Mouse (Mus musculus) CD4-positive helper T cell, adult 2 months (primary cell): ENCODE measurements around the gene Nck2.
A peak's percentile ranks its signal among the peaks of the same experiment; 100 is the strongest.

Experiments used
- DNase-seq: peaks from one replicate; pipeline ENCODE4 v3.0.0-alpha.2; 2012; ENCODE audit warnings: low read depth, missing footprints, low spot score

Nck2 gene

GRCm38 (mm10) chr1:43468978-43469377 is 24.6 kb downstream of the Nck2 start:
- peak; percentile 38 for DNase-seq

DNA sequence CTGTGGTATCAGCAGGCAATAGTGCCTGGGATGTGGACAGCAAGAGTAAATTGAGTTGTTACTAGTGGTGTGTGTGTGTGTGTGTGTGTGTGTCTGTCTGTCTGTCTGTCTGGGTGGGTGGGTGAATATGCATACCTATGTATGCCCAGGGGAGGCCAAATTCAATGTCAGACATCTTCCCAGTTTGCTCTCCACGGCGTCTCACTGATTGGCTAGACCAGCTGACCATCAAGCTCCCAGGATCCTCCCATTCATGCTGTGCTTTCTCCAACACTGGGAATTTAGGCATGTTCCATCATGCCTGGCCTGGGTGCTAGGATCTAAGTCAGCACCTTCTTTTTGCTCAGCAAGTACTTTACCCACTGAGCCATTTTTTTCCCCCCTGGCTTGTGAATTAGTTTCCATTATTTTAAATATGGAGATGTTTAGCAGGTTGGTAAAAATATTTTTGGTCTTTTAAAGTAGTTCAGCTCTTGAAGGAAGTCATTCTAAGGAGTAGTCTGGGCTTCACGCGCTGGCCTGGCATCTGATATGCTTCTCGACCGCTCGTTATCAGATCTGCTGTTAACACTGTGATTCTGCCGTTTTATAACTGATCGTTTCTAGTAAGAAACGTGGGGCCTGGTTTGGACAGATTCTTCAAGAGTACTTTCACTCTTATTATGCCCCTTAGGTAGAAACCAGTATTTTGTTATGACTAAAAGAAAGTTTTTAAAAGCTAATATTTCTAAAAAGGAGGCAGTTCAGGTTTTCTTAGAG is 26.2 kb downstream of the Nck2 start:
- DNase-seq = no peak

DNA sequence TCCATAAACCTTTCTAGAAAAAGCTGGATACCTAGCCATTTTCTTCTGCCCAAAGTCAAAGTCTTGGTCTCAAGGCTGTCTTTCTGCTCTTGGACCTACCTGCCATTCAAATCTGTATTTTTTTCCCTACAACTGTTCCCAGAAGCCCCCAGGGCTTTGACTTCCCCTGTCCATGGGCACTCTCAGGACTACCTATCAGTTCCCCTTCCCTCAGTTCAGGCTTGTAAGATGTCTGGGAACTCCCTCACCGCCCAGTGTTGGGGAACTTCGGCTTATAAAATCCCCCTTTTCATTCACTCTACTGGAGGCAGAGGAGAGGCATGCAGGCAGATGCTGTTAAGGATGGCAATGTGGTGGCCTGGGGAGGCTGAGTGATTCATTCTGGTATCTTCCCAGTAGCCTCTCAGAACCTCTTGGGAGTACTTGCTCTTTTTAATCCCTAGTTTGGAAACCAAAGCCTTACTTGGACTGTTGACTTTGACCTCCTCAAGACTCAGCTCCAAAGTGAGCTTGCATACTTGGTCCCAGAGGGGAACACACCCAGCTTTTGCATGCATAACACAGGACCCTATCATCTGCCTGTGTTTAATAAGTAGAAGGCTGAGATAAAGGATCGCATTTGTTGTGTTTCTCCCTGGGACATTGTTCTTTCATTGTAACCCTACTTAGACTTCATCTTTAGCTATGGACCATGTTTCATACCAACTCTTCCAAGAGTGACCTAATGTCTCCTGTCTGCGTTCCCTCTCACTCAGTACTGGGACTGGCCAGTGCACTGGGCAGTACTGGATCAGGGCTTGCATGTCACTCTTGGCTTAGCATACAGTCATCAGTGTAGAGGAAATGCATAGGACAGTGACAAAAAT is 27.0 kb downstream of the Nck2 start:
- DNase-seq = no peak

DNA sequence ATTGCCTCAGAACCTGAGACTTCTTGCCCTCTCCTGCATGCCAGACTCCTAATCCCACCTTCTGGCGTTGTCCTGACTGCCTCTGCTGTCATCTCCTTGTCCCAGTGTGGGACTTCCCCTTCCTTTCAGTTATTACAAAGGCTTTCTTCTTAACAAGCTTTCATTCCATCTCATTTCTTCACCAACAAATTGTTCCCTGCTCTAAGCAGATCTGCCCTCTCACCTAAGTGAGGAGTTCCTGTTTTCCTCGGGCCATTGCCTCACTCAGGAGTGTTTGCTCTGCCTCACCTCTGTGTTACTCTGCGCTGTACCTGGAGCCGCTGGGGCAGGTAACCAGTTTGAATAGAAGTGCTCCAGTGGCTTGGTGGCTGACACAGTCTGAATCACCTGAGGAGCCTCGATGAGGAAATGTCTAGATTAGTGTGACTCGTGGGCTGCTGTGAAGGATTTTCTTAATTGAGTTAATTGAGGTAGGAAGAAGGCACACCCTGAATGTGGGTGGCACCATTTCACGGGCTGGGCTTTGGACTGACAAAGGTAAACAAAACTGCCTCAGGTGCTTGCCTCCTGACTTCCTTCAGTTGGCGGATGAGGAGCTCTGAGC is 27.8 kb downstream of the Nck2 start:
- DNase-seq = no peak

DNA sequence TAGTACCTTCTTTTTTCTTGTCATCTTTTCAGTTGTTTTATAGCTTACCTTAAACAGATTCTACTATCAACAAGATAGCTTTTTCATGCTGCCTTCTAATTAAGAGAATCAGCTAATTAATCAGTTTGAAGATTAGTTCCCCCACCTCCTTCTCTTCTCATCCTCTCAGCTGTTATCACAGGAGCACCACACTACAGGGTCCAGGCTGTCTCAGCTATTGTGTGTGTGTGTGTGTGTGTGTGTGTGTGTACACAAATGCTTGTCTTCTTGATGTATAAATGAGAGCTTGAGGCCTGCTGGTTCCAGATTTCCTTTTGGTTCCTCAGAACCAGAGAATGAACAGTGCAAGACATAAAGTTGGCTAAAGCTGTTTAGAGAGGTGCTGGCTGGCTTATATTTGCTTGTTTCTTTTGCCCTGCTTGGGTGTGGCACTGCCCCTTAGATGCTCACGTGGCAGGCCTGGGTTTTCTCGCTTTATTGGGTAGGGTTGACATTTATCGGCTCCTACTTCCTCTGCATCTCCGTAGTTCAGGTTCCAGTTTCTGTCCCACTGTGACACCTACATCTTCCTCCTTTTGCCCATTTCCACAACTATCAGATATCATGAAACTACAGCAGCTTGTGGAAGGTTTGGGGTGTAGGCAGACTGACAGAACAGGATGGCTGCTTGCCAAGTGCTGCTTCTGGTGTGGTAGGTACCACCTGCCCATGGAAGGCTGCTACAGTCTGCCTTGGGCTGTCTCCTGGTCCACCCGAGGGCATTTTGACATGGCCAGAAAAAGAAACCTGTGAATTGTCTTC is 29.6 kb downstream of the Nck2 start:
- peak; percentile 47 for DNase-seq

GRCm38 (mm10) chr1:43474535-43475409 is 30.4 kb downstream of the Nck2 start:
- peak; percentile 48 for DNase-seq

- peak; percentile 53 for DNase-seq
Observed at GRCm38 (mm10) chr1:43477954-43478353, 33.6 kb downstream of the Nck2 start.

- DNase-seq = no peak
Observed at GRCm38 (mm10) chr1:43485204-43485603, 40.8 kb downstream of the Nck2 start.

- DNase-seq = no peak
Observed at GRCm38 (mm10) chr1:43486500-43486899, 42.1 kb downstream of the Nck2 start.

DNA sequence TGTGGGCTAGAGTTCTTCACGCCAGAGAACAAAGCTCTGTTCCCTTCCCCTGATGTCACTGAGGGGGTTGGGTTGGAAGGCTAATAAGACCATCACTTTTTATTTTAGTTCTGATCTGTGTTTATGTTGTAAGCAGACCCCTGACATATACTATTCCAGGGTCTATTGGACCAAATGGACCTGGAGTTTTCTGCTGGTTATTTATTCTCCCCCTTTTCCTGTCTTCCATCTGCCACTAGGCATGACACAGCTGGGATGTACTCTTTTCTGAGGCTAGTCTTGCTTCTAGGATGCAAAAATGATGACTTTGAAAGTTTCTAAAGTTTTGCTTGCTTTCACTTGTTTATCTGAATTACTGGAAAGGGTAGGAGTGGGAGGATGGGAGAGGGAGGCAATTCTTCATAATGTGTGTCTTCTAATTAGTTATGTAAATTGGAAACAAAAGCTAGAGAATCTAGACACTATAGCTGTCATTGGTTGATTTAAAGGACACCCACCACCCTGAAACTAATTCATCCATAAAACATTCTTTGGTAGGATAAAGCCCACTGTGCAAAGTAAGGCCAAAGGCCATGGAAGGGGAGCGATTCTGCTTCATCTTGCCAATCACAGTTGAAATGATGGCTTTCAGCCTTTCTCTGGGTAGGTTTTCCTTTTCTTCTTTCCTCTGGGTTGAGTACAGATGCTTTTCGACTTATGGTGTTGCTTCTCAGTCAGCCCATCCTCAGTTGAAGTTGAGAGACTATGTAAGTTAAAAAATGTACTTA is 42.8 kb downstream of the Nck2 start:
- no peak for DNase-seq

- no peak for DNase-seq
Observed at GRCm38 (mm10) chr1:43489311-43489710, 44.9 kb downstream of the Nck2 start.

DNA sequence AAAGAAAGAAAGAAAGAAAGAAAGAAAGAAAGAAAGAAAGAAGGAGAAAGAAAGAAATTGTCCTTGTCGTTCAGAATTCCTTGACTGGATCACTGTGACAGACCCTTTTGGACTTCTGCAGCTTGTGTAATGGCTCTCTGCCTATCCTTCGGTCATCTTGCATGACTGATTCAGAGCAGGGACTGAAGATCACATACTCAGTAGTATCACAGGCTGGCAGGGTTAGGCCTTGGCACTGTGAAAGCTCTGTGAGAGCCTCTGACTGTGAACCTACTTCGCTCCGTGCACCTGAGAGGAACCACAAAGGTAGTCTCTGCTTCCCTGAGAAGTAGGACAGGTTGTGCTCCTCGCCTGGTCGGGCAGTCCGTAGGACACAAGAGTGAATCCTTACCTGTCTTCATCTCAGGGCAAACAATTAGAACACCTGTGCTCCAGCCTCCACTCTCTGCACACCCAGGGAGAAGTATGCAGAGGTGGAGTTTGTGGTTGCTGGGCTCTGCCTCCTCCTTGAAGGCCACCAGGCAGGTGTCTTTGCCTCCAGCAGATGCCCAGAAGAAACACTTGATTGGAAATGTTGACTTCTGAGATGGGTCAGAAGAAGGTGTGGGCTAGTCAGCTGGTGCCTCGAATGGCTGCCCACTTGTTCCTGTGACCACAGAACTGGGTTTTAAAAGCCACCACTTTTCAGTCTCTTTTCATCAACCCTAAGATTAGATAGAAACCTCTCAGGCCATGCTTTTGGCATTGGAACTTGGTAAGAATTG is 47.3 kb downstream of the Nck2 start:
- DNase-seq = no peak

DNA sequence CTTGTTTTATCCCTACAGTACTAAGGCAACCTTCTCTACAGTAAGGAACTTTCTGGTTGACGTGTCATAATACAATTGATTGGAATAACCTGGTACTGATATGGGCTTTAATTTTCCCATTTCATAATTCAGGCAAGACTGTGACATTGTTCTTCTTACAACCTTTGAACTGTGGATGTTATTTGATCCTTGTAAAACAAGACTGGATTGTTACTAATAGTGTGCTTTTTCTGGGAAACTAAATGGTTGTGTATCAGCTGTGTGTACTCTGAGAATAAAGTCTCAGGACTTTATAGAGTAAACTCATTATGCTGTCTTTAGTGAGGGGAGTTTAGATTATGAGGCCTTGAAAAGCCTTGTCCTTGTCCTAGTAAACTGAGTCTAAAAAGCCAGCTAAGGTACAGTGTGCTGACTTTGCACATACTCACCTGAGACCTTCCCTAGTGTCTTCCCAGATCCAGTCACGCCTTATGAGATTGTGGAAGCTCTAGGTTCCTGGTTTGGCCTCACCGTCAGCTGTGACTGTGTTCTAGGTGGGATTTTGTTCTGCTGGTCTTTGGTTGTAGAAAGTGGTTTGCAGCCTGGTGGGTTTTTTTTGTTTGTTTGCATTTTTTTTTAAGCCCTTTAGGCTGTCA is 48.5 kb downstream of the Nck2 start:
- DNase-seq = no peak

DNA sequence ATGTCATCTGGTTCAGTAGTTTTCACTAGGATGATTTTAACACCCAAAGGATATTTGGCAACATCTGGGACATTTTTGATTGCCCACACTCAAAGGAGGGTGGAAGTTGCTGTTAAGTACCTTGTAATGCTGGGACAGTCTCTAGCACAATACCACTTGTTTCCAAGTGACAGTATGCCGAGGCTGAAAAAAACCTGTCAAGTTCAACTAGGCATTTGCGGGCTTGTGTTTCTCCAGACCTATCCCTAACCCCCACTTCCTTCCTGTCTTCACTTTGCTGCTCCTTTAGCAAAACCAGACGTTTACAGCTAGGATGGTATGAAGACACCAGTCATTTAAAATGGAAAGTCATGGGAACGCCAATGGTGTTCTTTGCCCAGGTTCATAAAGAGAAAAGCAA is 51.7 kb downstream of the Nck2 start:
- DNase-seq = no peak

DNA sequence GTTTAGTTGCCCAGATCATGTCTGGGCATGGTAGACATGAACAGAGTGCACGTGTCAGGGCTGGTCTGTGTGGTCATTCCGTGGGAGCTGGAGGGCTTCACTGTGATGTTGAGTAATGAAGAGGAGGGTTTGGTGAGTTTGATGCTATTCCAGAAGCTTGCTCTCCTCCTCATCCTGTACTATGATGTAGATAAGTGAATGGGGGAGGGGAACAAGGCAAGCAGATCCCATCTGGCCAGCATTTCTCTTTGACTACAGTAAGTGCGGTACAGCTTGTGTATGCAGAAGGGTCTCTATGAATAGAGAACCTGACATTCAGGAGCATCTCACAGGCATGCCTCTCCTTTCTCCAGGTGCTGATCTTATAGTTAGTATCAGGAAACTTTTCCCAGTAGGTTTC is 52.6 kb downstream of the Nck2 start:
- DNase-seq = no peak

- DNase-seq = no peak
Observed at GRCm38 (mm10) chr1:43497951-43498350, 53.6 kb downstream of the Nck2 start.

DNA sequence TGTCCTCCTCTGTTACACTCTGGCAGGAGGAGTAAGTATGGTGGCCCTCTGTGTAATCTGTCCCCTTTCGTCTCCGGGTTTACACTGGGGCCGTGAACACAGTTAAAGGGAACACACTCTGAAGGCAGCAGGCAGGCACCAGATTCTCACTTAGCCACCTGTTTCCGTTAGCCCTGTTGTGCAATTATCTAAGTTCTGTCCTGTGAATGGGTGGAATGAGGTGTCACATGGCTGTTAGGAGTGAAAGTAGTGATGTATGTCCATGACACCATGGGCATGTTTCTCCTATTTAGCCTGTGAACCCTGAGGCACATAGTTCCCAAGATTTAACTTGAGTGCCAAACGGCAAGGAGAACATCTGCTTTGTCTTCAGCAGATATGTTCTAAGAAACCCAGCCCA is 55.7 kb downstream of the Nck2 start:
- peak; percentile 57 for DNase-seq

- peak; percentile 43 for DNase-seq
Observed at GRCm38 (mm10) chr1:43501143-43501919, 57.0 kb downstream of the Nck2 start.
